Mouse (Mus musculus) E14TG2a.4 (cell line): Measurements from ENCODE around the gene Adgrg3.
A peak's percentile ranks its signal among the peaks of the same experiment; 100 is the strongest.

Source experiments
- H3K27me3 ChIP-seq: 2 replicates; pipeline ENCODE4 v1.6.1; 2014; ENCODE audit warnings: low read length, control low read depth; ENCODE audit not compliant: insufficient read depth
- H3K36me3 ChIP-seq: 2 replicates; pipeline ENCODE4 v1.6.1; 2014; ENCODE audit warnings: low read length, control low read depth; ENCODE audit not compliant: insufficient read depth
- H3K4me1 ChIP-seq: replicated peaks from 2 replicates; pipeline ENCODE4 v1.6.1; 2014; ENCODE audit warnings: low read depth, low read length, control low read depth
- H3K4me3 ChIP-seq: replicated peaks from 2 replicates; pipeline ENCODE4 v1.5.1; 2014; ENCODE audit warnings: mild to moderate bottlenecking, low read length
- H3K9me3 ChIP-seq: 2 replicates; pipeline ENCODE4 v1.6.1; 2014; ENCODE audit warnings: low read length, control low read depth
- CTCF ChIP-seq: conservative IDR thresholded peaks from 2 replicates; pipeline ENCODE4 v1.5.1; 2014; ENCODE audit warnings: low read length
- NANOG ChIP-seq: IDR thresholded peaks from 2 replicates; pipeline ENCODE4 v1.6.1; 2014; ENCODE audit warnings: borderline replicate concordance, low read length, mixed read lengths
- POU5F1 ChIP-seq: IDR thresholded peaks from 2 replicates; pipeline ENCODE4 v1.6.1; 2014; ENCODE audit warnings: low read length, borderline replicate concordance

The Adgrg3 gene

GRCm38 (mm10) chr8:95076151-95076550 is 58.7 kb downstream of the Adgrg3 start:
- peaks cover 18% of the 10 kb centered on the region for H3K4me1 ChIP-seq
- peaks cover 24% of the 10 kb centered on the region for H3K27me3 ChIP-seq
- H3K4me3 ChIP-seq: no peak overlapping the region
- no peaks in the 10 kb centered on the region for H3K36me3 ChIP-seq
- no peaks in the 10 kb centered on the region for H3K9me3 ChIP-seq
- no peak for TF ChIP-seq NANOG
- no peak for TF ChIP-seq POU5F1
- TF ChIP-seq CTCF: no peak

- Histone ChIP-seq H3K36me3 (peaks cover 7% of the 10 kb centered on the region), H3K4me1 (peaks cover 34% of the 10 kb centered on the region), H3K27me3 (peaks cover 22% of the 10 kb centered on the region), H3K4me3 (no peak overlapping the region), H3K9me3 (no peaks in the 10 kb centered on the region)
- TF ChIP-seq NANOG (no peak), CTCF (no peak), POU5F1 (no peak)
These were observed 60.6 kb downstream of the Adgrg3 start for GRCm38 (mm10) chr8:95078055-95078454.

- Histone ChIP-seq H3K9me3 (no peaks in the 10 kb centered on the region), H3K4me3 (no peak overlapping the region), H3K36me3 (peaks cover 19% of the 10 kb centered on the region), H3K4me1 (peaks cover 36% of the 10 kb centered on the region), H3K27me3 (peaks cover 10% of the 10 kb centered on the region)
- TF ChIP-seq POU5F1: no peak
- TF ChIP-seq NANOG: no peak
- TF ChIP-seq CTCF: no peak
These were observed 61.8 kb downstream of the Adgrg3 start for GRCm38 (mm10) chr8:95079305-95079704.

- no peak for TF ChIP-seq CTCF
- TF ChIP-seq POU5F1: no peak
- no peak for TF ChIP-seq NANOG
- peak within 1 kb of the TSS; percentile 93 for H3K4me3 ChIP-seq
- H3K36me3 ChIP-seq: peaks cover 29% of the 10 kb centered on the region
These were observed 63.2 kb downstream of the Adgrg3 start, which contains the start of gene Katnb1 for GRCm38 (mm10) chr8:95080381-95081341. Gene Katnb1 (plus strand): TSS chr8:95081186.

GRCm38 (mm10) chr8:95081650-95082049 is 64.2 kb downstream of the Adgrg3 start:
- Histone ChIP-seq H3K9me3 (no peaks in the 10 kb centered on the region), H3K36me3 (peaks cover 36% of the 10 kb centered on the region), H3K27me3 (no peaks in the 10 kb centered on the region), H3K4me3 (peak overlapping the region; percentile 93), H3K4me1 (peaks cover 52% of the 10 kb centered on the region)
- no peak for TF ChIP-seq NANOG
- no peak for TF ChIP-seq POU5F1
- TF ChIP-seq CTCF: no peak

More at GRCm38 (mm10) chr8:95080381-95081341, 63.2 kb downstream of the Adgrg3 start, which contains the start of gene Katnb1:
- peaks cover 48% of the 10 kb centered on the region for H3K4me1 ChIP-seq
- H3K9me3 ChIP-seq: no peaks in the 10 kb centered on the region
- peaks cover 3% of the 10 kb centered on the region for H3K27me3 ChIP-seq

- no peaks in the 10 kb centered on the region for H3K27me3 ChIP-seq
- no peak for TF ChIP-seq POU5F1
- TF ChIP-seq NANOG: no peak
- H3K4me3 ChIP-seq: peak overlapping the region; percentile 53; the same call in 1 of the 2 replicates
- peaks cover 52% of the 10 kb centered on the region for H3K4me1 ChIP-seq
- no peaks in the 10 kb centered on the region for H3K9me3 ChIP-seq
- peaks cover 62% of the 10 kb centered on the region for H3K36me3 ChIP-seq
These were observed 66.8 kb downstream of the Adgrg3 start for GRCm38 (mm10) chr8:95084261-95084660.

GRCm38 (mm10) chr8:95084744-95085431 is 67.4 kb downstream of the Adgrg3 start:
- H3K36me3 ChIP-seq: peaks cover 69% of the 10 kb centered on the region
- H3K9me3 ChIP-seq: no peaks in the 10 kb centered on the region
- no peak for TF ChIP-seq CTCF
- TF ChIP-seq NANOG: no peak
- TF ChIP-seq POU5F1: no peak
- no peaks in the 10 kb centered on the region for H3K27me3 ChIP-seq
- H3K4me1 ChIP-seq: peaks cover 48% of the 10 kb centered on the region
- H3K4me3 ChIP-seq: peak overlapping the region; percentile 53
